9 mouse cellular contexts compared by ENCODE assay signal in genomic region chr1:21419370-21419769, GRCm38 (mm10). TPM values are rescaled to one million over a fixed set of nuclear protein-coding genes. Genes with fewer than 3 reads are reported as not detected.
A peak's percentile ranks its signal among the peaks of the same experiment; 100 is the strongest.
DNase-seq lines count a peak whose midpoint lies in the region; ATAC-seq and TF ChIP-seq lines count a peak whose summit lies in the region.
"Had no signal": no experiment of that assay in that cellular context is flagged by ENCODE, and none has a peak within 500 bp of the region (broad histone marks: within the 10 kb centered on the region; RNA-seq: fewer than 3 reads in every experiment).

No protein-coding gene starts in this region.

- H3K4me3 ChIP-seq in hindbrain, embryonic 14.5 days (replicated peaks; ENCODE audit: low read length), result no peak overlapping the region
- no peak overlapping the region for H3K4me3 ChIP-seq in hindbrain, embryonic 16.5 days (ENCODE audit: low read length)
- no peak overlapping the region for H3K4me3 ChIP-seq in lung, adult 2 months (replicated peaks; ENCODE audit: extremely low read depth, low read depth, low read length)
- no peak overlapping the region for H3K4me3 ChIP-seq in embryonic facial prominence, embryonic 10.5 days
- H3K4me3 ChIP-seq in stomach, postnatal 0 days (ENCODE audit: low read depth, low read length), result no peak overlapping the region
- H3K4me3 ChIP-seq: erythroblast, embryonic 14.5 days; heart, embryonic 15.5 days had no signal

- no peaks in the 10 kb centered on the region for H3K4me1 ChIP-seq in hindbrain, embryonic 14.5 days (replicated peaks; ENCODE audit: control insufficient read depth, insufficient read depth, low read length)
- no peaks in the 10 kb centered on the region for H3K4me1 ChIP-seq in hindbrain, embryonic 16.5 days (ENCODE audit: control insufficient read depth, insufficient read depth, low read depth, low read length)
- no peaks in the 10 kb centered on the region for H3K4me1 ChIP-seq in lung, adult 2 months (ENCODE audit: control insufficient read depth, insufficient read depth, low read length)
- H3K4me1 ChIP-seq in embryonic facial prominence, embryonic 10.5 days, result no peaks in the 10 kb centered on the region
- H3K4me1 ChIP-seq in stomach, postnatal 0 days (replicated peaks; ENCODE audit: control insufficient read depth, insufficient read depth), result no peaks in the 10 kb centered on the region
- H3K4me1 ChIP-seq: heart, embryonic 15.5 days had no signal

- no peak overlapping the region for H3K4me2 ChIP-seq in hindbrain, embryonic 14.5 days (replicated peaks)
- no peak overlapping the region for H3K4me2 ChIP-seq in hindbrain, embryonic 16.5 days (ENCODE audit: low read length)
- H3K4me2 ChIP-seq in stomach, postnatal 0 days (replicated peaks; ENCODE audit: low read depth), result no peak overlapping the region
- H3K4me2 ChIP-seq: heart, embryonic 15.5 days had no signal

- ATAC-seq in hindbrain, embryonic 14.5 days (ENCODE audit: low FRiP score), result no peak
- no peak; the same call in 1 of the 2 replicates for ATAC-seq in hindbrain, embryonic 16.5 days
- ATAC-seq in stomach, postnatal 0 days (ENCODE audit: low FRiP score, low TSS enrichment), result no peak

- no peak overlapping the region for H3K9ac ChIP-seq in hindbrain, embryonic 14.5 days
- no peak overlapping the region for H3K9ac ChIP-seq in hindbrain, embryonic 16.5 days (ENCODE audit: low read depth, low read length)
- no peak overlapping the region for H3K9ac ChIP-seq in stomach, postnatal 0 days (ENCODE audit: low read length)
- H3K9ac ChIP-seq: heart, embryonic 15.5 days had no signal

- no peak for TF ChIP-seq EP300 in stomach, postnatal 0 days (optimal IDR thresholded peaks at IDR 0.05)

- H3K27ac ChIP-seq in hindbrain, embryonic 14.5 days, result no peak overlapping the region
- H3K27ac ChIP-seq in hindbrain, embryonic 16.5 days (ENCODE audit: low read depth, low read length), result no peak overlapping the region
- no peak overlapping the region for H3K27ac ChIP-seq in embryonic facial prominence, embryonic 10.5 days (replicated peaks)
- H3K27ac ChIP-seq in stomach, postnatal 0 days (replicated peaks), result no peak overlapping the region
- H3K27ac ChIP-seq: heart, embryonic 15.5 days had no signal

- H3K27me3 ChIP-seq in hindbrain, embryonic 14.5 days (ENCODE audit: control insufficient read depth, insufficient read depth, low read length), result no peaks in the 10 kb centered on the region
- no peaks in the 10 kb centered on the region for H3K27me3 ChIP-seq in hindbrain, embryonic 16.5 days (replicated peaks; ENCODE audit: control insufficient read depth, insufficient read depth, low read length)
- H3K27me3 ChIP-seq in embryonic facial prominence, embryonic 10.5 days (replicated peaks; ENCODE audit: low read depth, poor library complexity, severe bottlenecking), result no peaks in the 10 kb centered on the region
- no peaks in the 10 kb centered on the region for H3K27me3 ChIP-seq in stomach, postnatal 0 days (ENCODE audit: control insufficient read depth, insufficient read depth, low read length)
- H3K27me3 ChIP-seq: heart, embryonic 15.5 days had no signal

- no peaks in the 10 kb centered on the region for H3K36me3 ChIP-seq in hindbrain, embryonic 14.5 days (replicated peaks; ENCODE audit: control insufficient read depth, insufficient read depth)
- no peaks in the 10 kb centered on the region for H3K36me3 ChIP-seq in hindbrain, embryonic 16.5 days (ENCODE audit: control insufficient read depth, insufficient read depth, low read length)
- H3K36me3 ChIP-seq in embryonic facial prominence, embryonic 10.5 days (replicated peaks), result no peaks in the 10 kb centered on the region
- no peaks in the 10 kb centered on the region for H3K36me3 ChIP-seq in stomach, postnatal 0 days (ENCODE audit: control insufficient read depth, insufficient read depth, low read length)
- H3K36me3 ChIP-seq: heart, embryonic 15.5 days had no signal

- peak; percentile 42 for DNase-seq in hindbrain, embryonic 14.5 days (ENCODE audit: low spot score)
- peak; percentile 9 for DNase-seq in lung, postnatal 10 days
- no peak for DNase-seq in lung, adult 2 months
- DNase-seq in embryonic facial prominence, embryonic 10.5 days (ENCODE audit: low spot score), result peak; percentile 11
- DNase-seq in stomach, postnatal 0 days (ENCODE audit: low spot score), result no peak
- no peak for DNase-seq in testis, postnatal 10 days (ENCODE audit: low spot score)

- TF ChIP-seq POLR2A in lung, adult 2 months (IDR thresholded peaks at IDR 0.05; ENCODE audit: borderline replicate concordance, extremely low read depth, low read depth, low read length), result no peak

- H3K9me3 ChIP-seq in hindbrain, embryonic 14.5 days (ENCODE audit: control insufficient read depth, low read length), result no peaks in the 10 kb centered on the region
- no peaks in the 10 kb centered on the region for H3K9me3 ChIP-seq in hindbrain, embryonic 16.5 days (ENCODE audit: control insufficient read depth, low read length)
- H3K9me3 ChIP-seq in embryonic facial prominence, embryonic 10.5 days, result no peaks in the 10 kb centered on the region
- H3K9me3 ChIP-seq in stomach, postnatal 0 days (ENCODE audit: control insufficient read depth, low read length), result no peaks in the 10 kb centered on the region
- H3K9me3 ChIP-seq: heart, embryonic 15.5 days had no signal

- no peak for TF ChIP-seq CTCF in lung, adult 2 months (IDR thresholded peaks at IDR 0.05; ENCODE audit: insufficient read depth, low read length)
- TF ChIP-seq CTCF in stomach, postnatal 0 days (IDR thresholded peaks at IDR 0.05; ENCODE audit: low read depth), result peak; percentile 70

RNA-seq across cellular contexts. Expression of gene Khdc1b, which starts 36.0 kb away (rescaled TPM):
- 0.16 TPM in 1 of 2 replicates, not detected in the other for polyA plus RNA-seq in hindbrain, embryonic 14.5 days (2014; fragmentation: Nextera tagmentation; extraction: Ambion mirVana)
- polyA plus RNA-seq in hindbrain, embryonic 16.5 days (2015; fragmentation: Nextera tagmentation; extraction: Ambion mirVana), result not detected in 2 replicates
- not detected in 2 replicates for polyA plus RNA-seq in lung, adult 2 months (2012; rRNA removed)
- not detected in 2 replicates for polyA plus RNA-seq in embryonic facial prominence, embryonic 10.5 days (2016; fragmentation: Nextera tagmentation; extraction: Ambion mirVana)
- 0.04 TPM in 2 replicates for polyA plus RNA-seq in stomach, postnatal 0 days (2015; fragmentation: Nextera tagmentation; extraction: Ambion mirVana)
- polyA plus RNA-seq: erythroblast, embryonic 14.5 days had no signal

RNA-seq across cellular contexts. Expression of gene Khdc1c, which starts 51.2 kb away (rescaled TPM):
- polyA plus RNA-seq in hindbrain, embryonic 14.5 days (2014; fragmentation: Nextera tagmentation; extraction: Ambion mirVana), result not detected in 2 replicates
- polyA plus RNA-seq in hindbrain, embryonic 16.5 days (2015; fragmentation: Nextera tagmentation; extraction: Ambion mirVana), result not detected in 2 replicates
- not detected in 2 replicates for polyA plus RNA-seq in lung, adult 2 months (2012; rRNA removed)
- not detected in 2 replicates for polyA plus RNA-seq in embryonic facial prominence, embryonic 10.5 days (2016; fragmentation: Nextera tagmentation; extraction: Ambion mirVana)
- not detected in 2 replicates for polyA plus RNA-seq in stomach, postnatal 0 days (2015; fragmentation: Nextera tagmentation; extraction: Ambion mirVana)
- polyA plus RNA-seq: erythroblast, embryonic 14.5 days; heart, embryonic 15.5 days had no signal

Comparison
In these comparisons a context has a peak if more than half of its experiments do, and no peak if none do; other contexts are left out.
1. DNase-seq: peak in hindbrain, embryonic 14.5 days (single experiment), lung, postnatal 10 days (single experiment) and embryonic facial prominence, embryonic 10.5 days (single experiment); none in lung, adult 2 months (single experiment), stomach, postnatal 0 days (single experiment) and testis, postnatal 10 days (single experiment).